Mouse (Mus musculus) liver, postnatal 0 days (tissue): Measurements from ENCODE around the gene Rhpn2.

ENCODE experiments used
- CTCF ChIP-seq: sonication (generic); IDR thresholded peaks from 2 replicates; pipeline ENCODE4 v1.5.1; 2016; ENCODE audit warnings: antibody characterized with exemption, low read depth
- EP300 ChIP-seq: IDR thresholded peaks from 2 replicates; pipeline ENCODE4 v1.6.1; 2016; ENCODE audit warnings: antibody characterized with exemption, low read depth, mild to moderate bottlenecking

- TF ChIP-seq CTCF = no peak
- no peak for TF ChIP-seq EP300
Measured at GRCm38 (mm10) chr7:35317729-35318609, 16.0 kb upstream of the Rhpn2 start, which contains the start of gene Gpatch1.
